Mouse (Mus musculus) liver, adult 2 months (tissue): ENCODE measurements at regions not wholly inside any gene's neighbourhood (a gene's known extent, or its start where the extent isn't known, plus 50 kb on each side); places are given as distances from the start of the nearest gene placed in this dataset.

Experiments
- CTCF ChIP-seq: fragments of 200-500 bp; IDR thresholded peaks from 2 replicates; pipeline ENCODE4 v1.5.1; 2011; ENCODE audit warnings: low read depth, low read length, control low read depth
- POLR2A ChIP-seq: fragments of 200-500 bp; IDR thresholded peaks from 2 replicates; pipeline ENCODE4 v1.6.1; 2011; ENCODE audit warnings: low read length, control low read depth; ENCODE audit not compliant: insufficient read depth; ENCODE audit errors: extremely low read depth

GRCm38 (mm10) chr3:157729711-157730367 lies 163.1 kb downstream of the Ptger3 start:
- TF ChIP-seq CTCF, result no peak
- no peak for TF ChIP-seq POLR2A
